Mouse (Mus musculus) liver, postnatal 0 days (tissue): ENCODE results near the gene Adprh.

ENCODE experiments used
- CTCF ChIP-seq: sonication (generic); IDR thresholded peaks from 2 replicates; pipeline ENCODE4 v1.5.1; 2016; ENCODE audit warnings: antibody characterized with exemption, low read depth
- EP300 ChIP-seq: IDR thresholded peaks from 2 replicates; pipeline ENCODE4 v1.6.1; 2016; ENCODE audit warnings: antibody characterized with exemption, low read depth, mild to moderate bottlenecking

- TF ChIP-seq CTCF: no peak
- no peak for TF ChIP-seq EP300
These were observed 24.1 kb upstream of the Adprh start for GRCm38 (mm10) chr16:38476312-38477240.
